Mouse (Mus musculus) CH12.LX (cell line): ENCODE data around the gene Tmtc1. TPM values are rescaled to one million over a fixed set of nuclear protein-coding genes. Genes with fewer than 3 reads are reported as not detected.

Experiments
- DNase-seq: peaks from one replicate; pipeline ENCODE4 v3.0.0-alpha.2; 2013; ENCODE audit errors: extremely low read depth
- H3K27ac ChIP-seq: 2 replicates; pipeline ENCODE4 v1.5.1; 2012; ENCODE audit warnings: low read depth, mild to moderate bottlenecking, control low read depth, moderate library complexity; ENCODE audit not compliant: insufficient read depth
- H3K27me3 ChIP-seq: replicated peaks from 2 replicates; pipeline ENCODE3; 2012; ENCODE audit warnings: inconsistent platforms
- H3K36me3 ChIP-seq, 2 experiments: replicated peaks in 1 of 2; 2 replicates each; pipeline versions ENCODE3 to v1.6.1; 2012; ENCODE audit warnings: inconsistent platforms in 1 of 2, low read length in 1 of 2, mild to moderate bottlenecking in 1 of 2, mixed read lengths in 1 of 2, moderate library complexity in 1 of 2; ENCODE audit not compliant: control insufficient read depth in 1 of 2, insufficient read depth in 1 of 2
- H3K4me1 ChIP-seq, 2 experiments: 2 replicates each; pipeline ENCODE4 v1.6.1; 2012; ENCODE audit warnings: inconsistent platforms in 1 of 2, moderate library complexity in 1 of 2; ENCODE audit not compliant: insufficient read depth in 2 of 2, control insufficient read depth in 1 of 2
- H3K4me2 ChIP-seq: 2 replicates; pipeline ENCODE4 v1.6.1; 2012; ENCODE audit warnings: low read depth, mild to moderate bottlenecking, control low read depth; ENCODE audit not compliant: poor library complexity, insufficient read depth, severe bottlenecking
- H3K4me3 ChIP-seq, 3 experiments: fragments of 150-350 bp in 1 of 3; sonication (generic) in 1 of 3; replicated peaks in 1 of 3; 2 replicates each; pipeline versions ENCODE3 to v1.5.1; 2011 to 2012; ENCODE audit warnings: low read depth in 2 of 3, low read length in 2 of 3, mild to moderate bottlenecking in 2 of 3, moderate library complexity in 2 of 3, control low read depth in 1 of 3, improper control_type of control experiment in 1 of 3, inconsistent platforms in 1 of 3, mixed read lengths in 1 of 3; ENCODE audit not compliant: poor library complexity in 1 of 3
- H3K79me2 ChIP-seq: replicated peaks from 2 replicates; pipeline ENCODE4 v1.6.1; 2012; ENCODE audit warnings: mild to moderate bottlenecking, moderate library complexity; ENCODE audit not compliant: control insufficient read depth, poor library complexity, insufficient read depth, severe bottlenecking; ENCODE audit errors: extremely low read depth
- H3K9ac ChIP-seq: 2 replicates; pipeline ENCODE4 v1.6.1; 2012; ENCODE audit warnings: low read depth, mild to moderate bottlenecking, control low read depth, moderate library complexity; ENCODE audit not compliant: insufficient read depth
- H3K9me3 ChIP-seq: replicated peaks from 2 replicates; pipeline ENCODE3; 2012; ENCODE audit warnings: low read length, inconsistent platforms, mixed read lengths
- E2F4 ChIP-seq: IDR thresholded peaks from 2 replicates; pipeline ENCODE4 v1.6.1; 2011; ENCODE audit warnings: low read depth, low read length, improper control_type of control experiment; ENCODE audit not compliant: insufficient replicate concordance
- ELF1 ChIP-seq: IDR thresholded peaks from 2 replicates; pipeline ENCODE4 v1.6.1; 2014; ENCODE audit warnings: low read depth, mild to moderate bottlenecking, inconsistent platforms, low read length, improper control_type of control experiment
- GABPA ChIP-seq: IDR thresholded peaks from 2 replicates; pipeline ENCODE4 v1.6.1; 2012; ENCODE audit warnings: low read depth, low read length, improper control_type of control experiment, inconsistent platforms; ENCODE audit not compliant: insufficient replicate concordance
- JUN ChIP-seq: IDR thresholded peaks from 2 replicates; pipeline ENCODE4 v1.6.1; 2011; ENCODE audit warnings: low read depth, mild to moderate bottlenecking, low read length, improper control_type of control experiment, moderate library complexity; ENCODE audit not compliant: insufficient read depth
- KAT2A ChIP-seq: IDR thresholded peaks from 2 replicates; pipeline ENCODE4 v1.6.1; 2012; ENCODE audit warnings: low read length, improper control_type of control experiment, inconsistent platforms; ENCODE audit not compliant: insufficient replicate concordance
- MAFK ChIP-seq: IDR thresholded peaks from 2 replicates; pipeline ENCODE4 v1.6.1; 2011; ENCODE audit warnings: low read length, improper control_type of control experiment; ENCODE audit not compliant: insufficient replicate concordance
- MAX ChIP-seq: IDR thresholded peaks from 2 replicates; pipeline ENCODE4 v1.6.1; 2011; ENCODE audit warnings: low read length, improper control_type of control experiment
- MAZ ChIP-seq: IDR thresholded peaks from 2 replicates; pipeline ENCODE4 v1.6.1; 2012; ENCODE audit warnings: low read depth, mild to moderate bottlenecking, inconsistent platforms, low read length, improper control_type of control experiment, moderate library complexity
- MEF2A ChIP-seq: IDR thresholded peaks from 2 replicates; pipeline ENCODE4 v1.6.1; 2014; ENCODE audit warnings: low read depth, mild to moderate bottlenecking, inconsistent platforms, low read length, improper control_type of control experiment, borderline replicate concordance
- NELFE ChIP-seq: IDR thresholded peaks from 2 replicates; pipeline ENCODE4 v1.6.1; 2011; ENCODE audit warnings: low read depth, low read length, improper control_type of control experiment
- NRF1 ChIP-seq: IDR thresholded peaks from 2 replicates; pipeline ENCODE4 v1.6.1; 2014; ENCODE audit warnings: low read depth, mild to moderate bottlenecking, inconsistent platforms, low read length, improper control_type of control experiment, moderate library complexity
- POLR2AphosphoS2 ChIP-seq: IDR thresholded peaks from 2 replicates; pipeline ENCODE4 v1.6.1; 2011; ENCODE audit warnings: low read depth, low read length, improper control_type of control experiment
- RAD21 ChIP-seq: IDR thresholded peaks from 2 replicates; pipeline ENCODE4 v1.6.1; 2011; ENCODE audit warnings: low read depth, mild to moderate bottlenecking, low read length, improper control_type of control experiment, moderate library complexity
- SIN3A ChIP-seq: IDR thresholded peaks from 2 replicates; pipeline ENCODE4 v1.6.1; 2012; ENCODE audit warnings: low read length, improper control_type of control experiment, inconsistent platforms
- SMC3 ChIP-seq: IDR thresholded peaks from 2 replicates; pipeline ENCODE4 v1.6.1; 2011; ENCODE audit warnings: low read depth, low read length, improper control_type of control experiment
- TBP ChIP-seq: conservative IDR thresholded peaks from 2 replicates; pipeline ENCODE4 v1.6.1; 2011; ENCODE audit warnings: low read depth, low read length, improper control_type of control experiment
- UBTF ChIP-seq: IDR thresholded peaks from 2 replicates; pipeline ENCODE4 v1.6.1; 2012; ENCODE audit warnings: low read depth, mild to moderate bottlenecking, inconsistent platforms, low read length, improper control_type of control experiment, moderate library complexity
- ZC3H11A ChIP-seq: IDR thresholded peaks from 2 replicates; pipeline ENCODE4 v1.6.1; 2012; ENCODE audit warnings: low read depth, mild to moderate bottlenecking, inconsistent platforms, low read length, improper control_type of control experiment
- ZKSCAN1 ChIP-seq: IDR thresholded peaks from 2 replicates; pipeline ENCODE4 v1.6.1; 2012; ENCODE audit warnings: low read depth, inconsistent platforms, low read length, improper control_type of control experiment, borderline replicate concordance
- ZNF384 ChIP-seq: IDR thresholded peaks from 2 replicates; pipeline ENCODE4 v1.6.1; 2012; ENCODE audit warnings: low read depth, low read length, improper control_type of control experiment, inconsistent platforms
- dilution Hi-C: fragments of 300-500 bp; cut with MboI; formaldehyde crosslinking; loops from 2 replicates; pipeline ENCODE4 v1.14.3; 2020; ENCODE audit warnings: low sequenced_read_pairs; ENCODE audit not compliant: extremely low pct_unique_long_range_greater_than_20kb, extremely low pct_ligation_motif_present
- in situ Hi-C: fragments of 300-500 bp; cut with MboI; formaldehyde crosslinking; loops from 3 replicates; pipeline ENCODE4 v1.14.3; 2019; ENCODE audit warnings: low sequenced_read_pairs, low pct_ligation_motif_present, low pct_unique_long_range_greater_than_20kb, mixed read lengths
- polyA plus RNA-seq: library from polyadenylated mRNA; unstranded; fragments of >175 nt; gene quantifications from 2 replicates; pipeline ENCODE4 v1.2.1, GENCODE M21; 2012; ENCODE audit warnings: low read depth; ENCODE audit not compliant: insufficient read length
- total RNA-seq, 2 experiments: library from RNA; depleted of rRNA; stranded (reverse); fragments of 300-350 nt in 1 of 2; fragments of >200 nt in 1 of 2; gene quantifications; 2 replicates each; pipeline ENCODE4 v1.2.3; 2012 to 2014

Tmtc1 gene
- total and polyA plus RNA-seq, 3 experiments = 0.03 to 0.13 (median 0.04) TPM

DNA sequence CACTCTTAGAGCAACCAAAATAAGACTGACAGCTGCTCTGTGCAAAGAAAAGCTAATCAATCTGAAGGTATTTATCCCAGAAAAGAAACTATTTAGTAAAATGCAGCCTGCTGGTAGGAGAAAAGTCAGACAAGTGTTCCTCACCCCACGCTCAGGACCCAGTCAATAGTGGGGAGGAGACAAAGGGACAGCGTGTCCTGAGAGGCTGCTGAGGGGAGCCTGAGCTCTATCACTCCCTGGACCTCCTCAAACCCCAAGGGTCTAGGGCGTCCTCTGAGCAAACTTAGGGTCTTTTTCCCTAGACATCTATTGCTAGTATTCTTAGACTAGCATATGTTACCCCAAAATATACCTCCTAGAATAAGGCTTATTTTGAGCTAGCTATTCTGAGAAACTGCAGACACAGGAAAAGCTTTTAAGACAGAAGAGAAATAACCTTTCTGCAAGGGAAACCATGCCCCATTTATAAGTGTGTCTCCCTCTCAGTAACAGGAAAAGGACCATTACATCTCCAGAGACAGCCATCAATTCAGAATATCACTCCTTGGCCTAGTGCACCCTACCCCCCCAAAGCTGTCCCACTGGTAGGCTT is 68.5 kb downstream of the Tmtc1 start:
- no peak overlapping the region for H3K27ac ChIP-seq
- in situ Hi-C loops = no loop called here
- no peaks in the 10 kb centered on the region for H3K4me1 ChIP-seq
- peaks cover 4% of the 10 kb centered on the region for H3K9me3 ChIP-seq
- no peak overlapping the region for H3K4me3 ChIP-seq
- H3K79me2 ChIP-seq = no peaks in the 10 kb centered on the region
- no peaks in the 10 kb centered on the region for H3K36me3 ChIP-seq
- no peak for DNase-seq
- H3K4me2 ChIP-seq = no peak overlapping the region
- no peak overlapping the region for H3K9ac ChIP-seq
- no peak for TF ChIP-seq ELF1
- TF ChIP-seq NELFE = no peak
- no peak for TF ChIP-seq MEF2A
- TF ChIP-seq SIN3A = no peak
- TF ChIP-seq POLR2AphosphoS2 = no peak
- TF ChIP-seq MAFK = no peak
- no peak for TF ChIP-seq TBP
- TF ChIP-seq E2F4 = no peak
- no peak for TF ChIP-seq ZKSCAN1
- TF ChIP-seq RAD21 = no peak
- TF ChIP-seq MAX = no peak
- TF ChIP-seq SMC3 = no peak
- no peak for TF ChIP-seq KAT2A
- no peak for TF ChIP-seq MAZ
- TF ChIP-seq GABPA = no peak
- TF ChIP-seq ZC3H11A = no peak
- no peak for TF ChIP-seq ZNF384
- no peak for TF ChIP-seq UBTF
- H3K27me3 ChIP-seq = no peaks in the 10 kb centered on the region
- dilution Hi-C loops = no loop called here

- H3K27ac ChIP-seq = no peak overlapping the region
- no peaks in the 10 kb centered on the region for H3K79me2 ChIP-seq
- H3K36me3 ChIP-seq = no peaks in the 10 kb centered on the region
- H3K4me1 ChIP-seq = no peaks in the 10 kb centered on the region
- H3K9ac ChIP-seq = no peak overlapping the region
- H3K9me3 ChIP-seq = peaks cover 4% of the 10 kb centered on the region
- no peak for DNase-seq
- in situ Hi-C loops = no loop called here
- H3K27me3 ChIP-seq = no peaks in the 10 kb centered on the region
- no peak overlapping the region for H3K4me2 ChIP-seq
- no peak for TF ChIP-seq KAT2A
- TF ChIP-seq JUN = no peak
- no peak for TF ChIP-seq ELF1
- TF ChIP-seq NRF1 = no peak
- TF ChIP-seq ZNF384 = no peak
- no peak for TF ChIP-seq GABPA
- no peak for TF ChIP-seq UBTF
- no peak for TF ChIP-seq SMC3
- dilution Hi-C loops = no loop called here
- H3K4me3 ChIP-seq = no peak overlapping the region
Measured at GRCm38 (mm10) chr6:148375015-148375414, 69.2 kb downstream of the Tmtc1 start.
